Mouse (Mus musculus) limb, embryonic 15.5 days (tissue): ENCODE results near the gene Pi4ka. TPM values are rescaled to one million over a fixed set of nuclear protein-coding genes. Genes with fewer than 3 reads are reported as not detected.

Experiments
- polyA plus RNA-seq: library from polyadenylated mRNA; unstranded; fragments of >200 nt; fragmentation: Nextera tagmentation; extraction: Ambion mirVana; gene quantifications from 2 replicates; pipeline ENCODE4 v1.2.1, GENCODE M21; 2015

Pi4ka gene
- polyA plus RNA-seq, 1 experiment from 2014 or later, result 30.7 TPM

Other genes starting within 250 kb of the Pi4ka start
- gene Ube2l3, start 203.7 kb downstream of the Pi4ka start, polyA plus RNA-seq, result 313 and 321 TPM in 2 replicates
- gene Rimbp3, start 197.7 kb downstream of the Pi4ka start, polyA plus RNA-seq, result 0.27 and 0.32 TPM in 2 replicates
- gene Hic2, start 172.7 kb downstream of the Pi4ka start, polyA plus RNA-seq, result 4.1 and 4.7 TPM in 2 replicates
- 10.1 and 10.2 TPM in 2 replicates for gene Tmem191c, start 130.2 kb downstream of the Pi4ka start, polyA plus RNA-seq
- gene Serpind1, start 74.9 kb downstream of the Pi4ka start, polyA plus RNA-seq, result 0.68 and 1.1 TPM in 2 replicates
- 18.1 and 20.5 TPM in 2 replicates for gene Snap29, start 328 bp downstream of the Pi4ka start, polyA plus RNA-seq
- 69.5 and 72.8 TPM in 2 replicates for gene Crkl, start 45.7 kb upstream of the Pi4ka start, polyA plus RNA-seq
- gene Aifm3, start 83.3 kb upstream of the Pi4ka start, polyA plus RNA-seq, result 0.36 and 2.7 TPM in 2 replicates
- gene Lztr1, start 102.4 kb upstream of the Pi4ka start, polyA plus RNA-seq, result 84.2 and 97.8 TPM in 2 replicates
- gene Thap7, start 124.8 kb upstream of the Pi4ka start, polyA plus RNA-seq, result 63.2 and 72.4 TPM in 2 replicates
- gene Lrrc74b, start 154.9 kb upstream of the Pi4ka start, polyA plus RNA-seq, result 0.25 TPM in 1 of 2 replicates, not detected in the other
- 0.99 and 1.8 TPM in 2 replicates for gene P2rx6, start 155.6 kb upstream of the Pi4ka start, polyA plus RNA-seq
- gene Slc7a4, start 176.9 kb upstream of the Pi4ka start, polyA plus RNA-seq, result 9.9 and 11.2 TPM in 2 replicates
- 26.0 and 26.8 TPM in 2 replicates for gene Smpd4, start 213.0 kb upstream of the Pi4ka start, polyA plus RNA-seq
- 6.1 and 7.6 TPM in 2 replicates for gene Ccdc74a, start 240.2 kb upstream of the Pi4ka start, polyA plus RNA-seq